Mouse (Mus musculus) cerebellum, postnatal 14 days (tissue): ENCODE measurements around the gene Map3k20.

Source experiments
- DNase-seq, 2 experiments: peaks; one replicate each; pipeline ENCODE4 v3.0.0; 2021; ENCODE audit warnings: mixed read lengths in 2 of 2

The Map3k20 gene

GRCm38 (mm10) chr2:72322681-72323353, 37.4 kb downstream of the Map3k20 start:
- no peak for DNase-seq

- no peak for DNase-seq
Observed at GRCm38 (mm10) chr2:72324436-72324835, 39.0 kb downstream of the Map3k20 start.

DNA sequence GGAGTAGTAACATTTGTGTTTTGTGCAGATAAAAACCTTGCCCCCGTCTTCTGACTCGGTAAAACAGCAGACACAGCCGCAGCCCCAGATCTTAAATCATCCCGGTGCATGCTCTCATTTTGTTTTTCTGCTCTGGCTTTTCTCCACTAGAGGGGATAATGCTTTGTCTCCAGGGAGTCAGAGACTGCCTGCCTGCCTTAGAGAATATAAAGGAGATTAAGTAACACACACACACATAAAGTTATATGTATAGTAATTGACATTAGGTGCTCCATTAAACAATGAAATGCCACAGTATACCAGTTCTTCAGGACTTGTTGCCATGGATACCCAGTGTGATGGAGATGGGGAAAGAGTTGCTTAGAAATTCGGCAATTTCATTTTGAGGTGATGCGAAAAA, 41.1 kb downstream of the Map3k20 start:
- no peak for DNase-seq

GRCm38 (mm10) chr2:72328435-72328834, 43.0 kb downstream of the Map3k20 start:
- DNase-seq = no peak

DNA sequence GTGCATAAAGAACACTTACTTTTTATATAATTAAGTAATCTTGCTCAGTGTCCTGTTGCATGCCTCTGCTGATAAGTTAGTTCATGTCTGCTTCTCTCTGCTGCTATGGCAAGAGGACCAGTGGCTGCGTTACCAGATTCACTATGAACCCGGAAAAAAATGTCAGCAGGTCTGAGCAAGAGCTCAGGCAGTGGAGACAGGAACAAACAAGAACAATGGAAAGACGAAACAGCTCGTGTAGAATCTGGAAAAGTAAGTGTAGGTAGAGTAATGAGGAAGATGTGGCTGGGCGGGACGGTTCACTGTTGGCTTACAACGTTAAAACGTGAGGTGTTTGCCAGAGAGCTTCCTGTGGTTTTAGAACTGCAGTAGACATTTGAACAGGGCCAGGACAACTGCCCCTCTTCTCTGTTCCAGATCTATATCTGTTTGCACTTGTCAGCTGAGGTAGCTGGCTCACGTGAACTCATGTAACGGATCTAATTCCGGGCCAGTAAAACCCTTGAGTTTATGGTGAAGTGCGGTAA, 45.6 kb downstream of the Map3k20 start:
- no peak for DNase-seq

- DNase-seq = no peak
Observed at GRCm38 (mm10) chr2:72332067-72332466, 46.6 kb downstream of the Map3k20 start.

DNA sequence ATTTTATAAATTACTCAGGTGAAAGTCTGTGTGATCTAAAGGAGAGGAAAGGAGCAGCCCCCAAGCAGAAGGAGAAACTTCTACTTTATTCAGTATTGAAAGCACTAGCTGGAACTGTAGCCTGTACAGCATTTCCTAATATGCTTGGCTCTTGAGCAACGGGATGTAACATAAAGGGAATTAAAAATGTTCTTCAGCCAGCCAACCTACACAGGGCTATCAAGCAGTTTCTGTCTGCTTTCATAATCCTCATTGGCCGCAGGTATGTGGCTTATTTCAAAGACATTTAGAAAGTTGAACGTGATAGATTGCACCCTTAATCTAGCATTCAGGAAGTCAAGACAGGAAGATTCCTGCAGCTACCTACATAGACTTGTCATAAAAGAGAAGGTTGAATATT, 47.8 kb downstream of the Map3k20 start:
- DNase-seq = no peak

GRCm38 (mm10) chr2:72336840-72337239, 51.4 kb downstream of the Map3k20 start:
- no peak for DNase-seq

DNA sequence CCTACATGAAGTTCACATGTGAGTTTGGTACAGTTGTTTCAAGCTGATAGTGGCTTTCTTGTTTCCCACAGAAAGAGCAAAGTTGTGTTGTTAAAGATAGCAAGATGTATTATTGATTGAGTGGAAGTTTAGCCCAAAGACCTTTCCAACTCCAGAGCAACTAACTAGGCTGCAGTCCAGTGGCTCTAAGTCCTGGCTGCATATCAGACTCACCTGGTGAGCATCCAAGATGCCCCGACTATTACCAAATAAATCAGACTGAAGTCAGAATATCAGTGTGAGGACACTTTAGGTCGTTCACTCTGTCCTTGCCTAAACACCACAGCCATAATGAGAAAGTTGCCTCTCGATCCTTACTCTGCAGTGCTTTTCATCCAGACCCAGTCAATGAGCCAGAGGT, 59.8 kb downstream of the Map3k20 start:
- DNase-seq = no peak

GRCm38 (mm10) chr2:72351329-72351728, 65.9 kb downstream of the Map3k20 start:
- DNase-seq = no peak

- no peak for DNase-seq
Observed at GRCm38 (mm10) chr2:72351776-72352175, 66.3 kb downstream of the Map3k20 start.

DNA sequence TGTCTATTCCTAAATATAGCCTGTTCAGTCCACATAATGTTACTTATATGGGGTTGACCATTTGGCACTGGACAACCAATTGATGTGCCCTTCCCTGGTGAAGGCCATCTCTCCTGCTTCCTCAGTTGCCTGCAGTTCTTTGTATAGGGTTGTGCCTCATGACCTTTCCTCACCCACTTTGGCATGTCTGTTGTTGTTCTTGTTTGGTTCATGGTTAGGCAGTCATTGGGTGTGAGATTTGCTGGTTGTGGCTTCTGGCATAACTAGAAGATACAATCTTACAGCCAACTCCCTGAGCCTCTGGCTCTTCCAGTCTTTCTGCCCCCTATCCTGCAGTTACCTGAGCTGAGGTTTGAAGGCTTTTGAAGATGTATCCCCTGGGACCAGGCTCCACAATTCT, 67.3 kb downstream of the Map3k20 start:
- no peak for DNase-seq

DNA sequence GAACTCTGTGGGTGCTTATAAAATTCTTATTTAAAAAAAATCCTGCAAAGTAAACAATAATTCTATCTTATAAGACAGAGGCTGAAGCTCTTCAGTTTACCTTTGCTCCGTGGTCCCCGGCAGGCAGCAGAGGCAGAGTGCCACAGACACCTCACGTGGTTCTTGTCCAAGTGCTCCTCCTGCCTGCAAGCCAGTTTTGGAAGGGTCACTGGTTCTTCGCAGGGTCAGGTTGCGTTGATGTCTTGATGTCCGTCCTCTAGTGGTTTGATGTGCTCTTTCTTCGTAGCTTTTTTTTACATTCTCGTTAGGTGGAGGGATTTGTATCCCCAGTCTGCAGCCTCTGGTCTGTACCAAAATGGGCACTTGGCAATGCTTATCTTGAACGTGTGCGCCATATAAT, 71.0 kb downstream of the Map3k20 start:
- no peak for DNase-seq

- no peak for DNase-seq
Observed at GRCm38 (mm10) chr2:72361572-72361971, 76.1 kb downstream of the Map3k20 start.

DNA sequence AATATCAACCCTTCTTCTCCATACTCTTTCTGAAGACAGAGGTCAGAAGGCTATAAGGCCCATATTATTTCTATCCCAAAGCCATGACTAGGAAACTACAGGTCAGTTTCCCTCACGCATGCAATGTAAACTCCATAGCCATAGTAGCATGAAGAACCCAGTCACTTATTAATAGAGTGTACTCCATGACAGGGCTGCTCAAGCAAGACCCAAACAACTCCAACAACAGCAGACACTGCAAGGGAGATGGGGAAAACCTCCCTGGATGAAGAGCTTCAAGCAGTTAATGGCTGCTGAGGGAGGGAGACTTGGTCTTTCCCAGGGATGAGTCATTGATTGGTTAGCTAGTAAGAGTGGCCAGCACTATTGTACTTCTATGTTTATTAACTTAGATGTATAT, 78.0 kb downstream of the Map3k20 start:
- DNase-seq = no peak

- DNase-seq = no peak
Observed at GRCm38 (mm10) chr2:72365930-72366329, 80.5 kb downstream of the Map3k20 start.

- DNase-seq = no peak
Observed at GRCm38 (mm10) chr2:72366503-72366902, 81.1 kb downstream of the Map3k20 start.

DNA sequence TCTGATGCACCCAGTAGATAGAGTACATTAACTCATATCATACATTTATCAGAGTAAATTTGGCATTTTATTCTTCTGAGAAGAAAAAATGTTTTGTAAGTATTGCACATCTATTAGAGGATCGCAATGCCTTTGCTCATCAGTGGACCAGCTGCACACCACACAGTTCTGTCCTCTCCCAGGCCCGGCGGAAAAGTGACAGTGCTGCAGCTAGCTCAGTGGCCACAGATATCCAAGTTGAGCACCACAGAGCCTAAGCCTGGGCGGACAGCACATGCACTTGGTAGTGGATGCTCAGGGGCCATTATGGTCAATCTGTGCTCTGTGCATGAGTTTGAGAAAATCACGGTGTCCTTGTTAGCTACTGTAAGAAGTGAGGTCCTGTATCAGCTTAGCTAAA, 82.4 kb downstream of the Map3k20 start:
- no peak for DNase-seq

DNA sequence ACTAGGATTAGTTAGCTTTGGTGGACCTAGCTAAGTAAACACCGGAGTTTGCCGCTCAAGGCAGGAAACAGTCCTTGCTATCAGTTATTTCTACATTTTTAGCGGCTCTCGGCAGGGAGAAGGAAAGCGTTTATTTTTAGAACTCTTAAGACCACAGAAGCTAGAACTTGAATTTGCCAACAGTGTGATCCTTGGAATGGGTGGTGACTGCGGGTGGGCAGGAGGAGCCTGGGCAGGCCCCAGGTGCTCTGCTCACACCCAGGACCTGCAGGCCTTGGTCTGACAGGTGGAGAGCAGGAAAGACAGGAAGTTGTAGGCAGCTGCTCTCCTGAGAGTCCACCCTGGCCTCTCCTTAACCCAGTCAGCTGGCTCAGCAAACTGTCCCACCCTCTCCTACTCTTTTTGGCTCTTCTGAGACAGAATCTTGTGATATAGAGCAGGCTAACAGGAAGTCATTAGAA, 83.7 kb downstream of the Map3k20 start:
- DNase-seq = no peak

- no peak for DNase-seq
Observed at GRCm38 (mm10) chr2:72372136-72372535, 86.7 kb downstream of the Map3k20 start.

- no peak for DNase-seq
Observed at GRCm38 (mm10) chr2:72374076-72374475, 88.6 kb downstream of the Map3k20 start.

DNA sequence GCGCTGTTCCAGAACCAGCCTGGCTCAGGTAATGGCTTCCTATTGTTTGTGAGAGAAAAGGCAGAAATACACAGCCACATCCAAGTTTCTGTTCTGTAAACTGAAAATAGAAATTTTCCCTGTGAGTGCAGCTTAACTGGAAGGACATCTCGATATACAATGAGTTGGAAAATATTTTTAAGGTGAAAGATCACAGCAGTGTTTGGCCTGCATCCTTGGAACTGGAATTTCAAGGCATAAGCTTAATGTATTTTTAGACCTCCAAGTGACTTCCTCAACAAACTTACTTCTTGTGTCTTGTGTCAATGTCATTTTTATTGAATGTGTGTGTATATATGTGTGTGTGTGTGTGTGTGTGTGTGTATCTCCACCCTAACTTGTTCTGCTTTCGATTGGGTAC, 90.4 kb downstream of the Map3k20 start:
- DNase-seq = no peak

- no peak for DNase-seq
Observed at GRCm38 (mm10) chr2:72376946-72377345, 91.5 kb downstream of the Map3k20 start.

DNA sequence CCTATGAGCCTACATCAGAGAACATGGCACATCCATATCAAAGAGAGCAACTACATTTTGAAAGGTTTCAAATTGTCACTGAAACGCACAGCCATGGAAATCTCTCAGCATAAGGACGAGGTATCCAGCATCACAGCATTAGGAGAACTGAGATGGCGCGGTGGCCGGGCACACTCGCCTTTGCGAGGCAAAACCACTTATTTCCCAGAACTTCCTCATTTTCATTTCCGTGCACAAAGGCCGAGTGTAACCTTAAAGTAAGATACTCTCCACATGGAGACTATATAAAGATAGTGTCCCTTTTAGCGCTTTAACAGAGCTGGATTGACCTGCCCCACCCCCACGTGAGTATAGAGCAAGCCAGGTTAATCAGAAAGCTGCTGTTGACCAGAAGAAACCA, 94.0 kb downstream of the Map3k20 start:
- DNase-seq = no peak

DNA sequence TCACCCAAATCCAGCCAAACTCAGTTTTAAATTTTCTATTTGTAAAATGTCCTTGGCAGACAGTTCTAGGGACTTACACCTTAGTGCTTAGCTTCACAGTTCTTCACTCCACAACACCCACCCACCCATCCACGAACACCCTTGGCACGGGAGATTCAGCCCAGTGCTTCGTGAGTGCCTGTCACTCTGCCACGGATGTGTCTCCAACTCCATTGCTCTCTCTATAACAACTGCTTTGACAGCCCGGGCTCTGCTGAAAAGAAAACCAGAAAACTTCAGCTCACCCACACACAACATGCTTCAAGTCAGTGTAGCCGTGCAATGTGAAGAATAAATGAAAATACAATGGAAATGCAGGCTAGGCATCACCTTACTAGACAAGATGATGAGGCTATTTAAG, 97.2 kb downstream of the Map3k20 start:
- DNase-seq = no peak
